Mouse (Mus musculus) E14TG2a.4 (cell line): ENCODE results near the gene Lrrc8d.

Experiments
- CTCF ChIP-seq: conservative IDR thresholded peaks from 2 replicates; pipeline ENCODE4 v1.5.1; 2014; ENCODE audit warnings: low read length
- NANOG ChIP-seq: IDR thresholded peaks from 2 replicates; pipeline ENCODE4 v1.6.1; 2014; ENCODE audit warnings: borderline replicate concordance, low read length, mixed read lengths

GRCm38 (mm10) chr5:105818411-105818810, 118.6 kb downstream of the Lrrc8d start:
- TF ChIP-seq CTCF (no peak), NANOG (no peak)
